Mouse (Mus musculus) CH12.LX (cell line): ENCODE measurements at regions not wholly inside any gene's neighbourhood (a gene's known extent, or its start where the extent isn't known, plus 50 kb on each side); places are given as distances from the start of the nearest gene placed in this dataset.

Source experiments
- CHD2 ChIP-seq: IDR thresholded peaks from 2 replicates; pipeline ENCODE4 v1.6.1; 2011; ENCODE audit warnings: low read length, improper control_type of control experiment
- CTCF ChIP-seq, 2 experiments: IDR thresholded peaks in 1 of 2; conservative IDR thresholded peaks in 1 of 2; 2 replicates each; pipeline ENCODE4 v1.5.1; 2011 to 2012; ENCODE audit warnings: low read depth in 2 of 2, low read length in 2 of 2, improper control_type of control experiment in 1 of 2, inconsistent platforms in 1 of 2, mild to moderate bottlenecking in 1 of 2, moderate library complexity in 1 of 2
- JUND ChIP-seq: conservative IDR thresholded peaks from 2 replicates; pipeline ENCODE4 v1.6.1; 2011; ENCODE audit warnings: low read depth, low read length, improper control_type of control experiment
- MAFK ChIP-seq: IDR thresholded peaks from 2 replicates; pipeline ENCODE4 v1.6.1; 2011; ENCODE audit warnings: low read length, improper control_type of control experiment; ENCODE audit not compliant: insufficient replicate concordance
- POLR2A ChIP-seq: IDR thresholded peaks from 2 replicates; pipeline ENCODE4 v1.6.1; 2011; ENCODE audit warnings: low read depth, mild to moderate bottlenecking, improper control_type of control experiment, low read length
- POLR2AphosphoS2 ChIP-seq: IDR thresholded peaks from 2 replicates; pipeline ENCODE4 v1.6.1; 2011; ENCODE audit warnings: low read depth, low read length, improper control_type of control experiment
- SMC3 ChIP-seq: IDR thresholded peaks from 2 replicates; pipeline ENCODE4 v1.6.1; 2011; ENCODE audit warnings: low read depth, low read length, improper control_type of control experiment
- ZC3H11A ChIP-seq: IDR thresholded peaks from 2 replicates; pipeline ENCODE4 v1.6.1; 2012; ENCODE audit warnings: low read depth, mild to moderate bottlenecking, inconsistent platforms, low read length, improper control_type of control experiment

DNA sequence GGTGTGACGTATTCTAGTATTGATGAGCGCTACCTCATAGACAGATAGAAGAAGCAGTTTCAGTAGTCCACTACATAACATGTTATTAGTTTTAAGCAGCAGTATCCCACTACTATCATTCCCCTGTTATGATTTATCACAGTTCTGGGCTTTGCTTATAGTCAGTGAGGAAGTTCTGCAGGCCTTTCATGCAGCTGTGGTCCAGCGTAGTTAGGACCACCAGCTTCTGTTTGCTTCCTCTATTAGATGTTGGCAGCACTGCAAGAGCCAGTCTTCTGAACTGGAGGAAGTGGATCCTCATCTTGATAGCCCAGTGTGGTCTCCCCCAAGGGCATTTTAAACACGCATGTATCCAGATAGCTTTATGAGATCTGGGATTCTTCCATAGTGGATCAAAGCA is 147.4 kb upstream of the Trib2 start:
- TF ChIP-seq CTCF (conservative IDR thresholded peaks at IDR 0.05 in 1 of 2, IDR thresholded peaks at IDR 0.05 in 1 of 2; ENCODE audit: low read depth in 2 of 2, low read length in 2 of 2): no peak
- no peak for TF ChIP-seq POLR2A
- no peak for TF ChIP-seq MAFK
- TF ChIP-seq JUND: no peak
- no peak for TF ChIP-seq CHD2
- TF ChIP-seq POLR2AphosphoS2: no peak
- TF ChIP-seq SMC3: no peak
- no peak for TF ChIP-seq ZC3H11A
